Mouse (Mus musculus) right cerebral cortex, postnatal 10 days (tissue): ENCODE measurements around the gene Olfr517.

Source experiments
- DNase-seq, 2 experiments: peaks; one replicate each; pipeline ENCODE4 v3.0.0; 2021; ENCODE audit warnings: low spot score in 2 of 2

Olfr517 gene

GRCm38 (mm10) chr7:108872279-108872678 is at the start of gene Olfr517:
Gene Olfr517 (minus strand): TSS chr7:108872379.
- DNase-seq: no peak

DNA sequence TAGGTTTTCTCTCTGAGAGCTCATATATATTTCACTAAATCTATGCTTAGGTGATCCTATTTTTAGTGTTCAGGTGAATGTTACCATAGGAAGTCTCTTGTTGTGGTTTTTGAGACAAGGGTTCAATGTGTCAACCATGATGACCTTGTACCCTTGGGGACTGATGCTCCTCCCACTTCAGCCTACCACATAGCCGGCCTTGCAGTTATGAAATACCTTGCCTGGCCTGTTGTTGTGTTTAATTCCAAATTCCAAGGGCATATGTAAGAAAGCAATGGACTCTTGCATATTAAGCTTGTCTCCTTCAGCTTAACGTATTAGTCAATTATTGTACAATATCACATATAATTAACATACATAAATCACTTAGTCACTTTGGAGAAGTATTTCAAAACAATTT is 31.8 kb upstream of the Olfr517 start:
- no peak for DNase-seq

DNA sequence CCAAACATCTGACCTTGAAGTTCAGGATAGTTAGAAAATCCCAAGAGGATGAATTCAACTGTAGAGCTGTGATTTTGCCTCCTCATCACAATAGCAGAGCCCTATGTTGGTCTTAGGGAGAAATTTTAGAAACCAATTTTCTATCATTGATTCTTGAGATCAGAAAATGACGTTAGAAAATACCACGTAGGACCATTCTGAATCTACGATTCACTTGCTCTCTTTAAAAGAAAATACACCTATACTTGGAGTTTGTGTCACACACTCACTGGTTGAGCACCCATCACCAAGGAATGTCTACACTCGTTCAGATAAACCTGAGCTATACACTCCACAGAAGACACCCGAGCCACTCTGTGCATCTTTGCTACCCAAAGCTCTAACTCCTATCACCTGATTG is 22.1 kb upstream of the Olfr517 start, which contains the start of gene Olfr519:
Gene Olfr519 (minus strand): TSS at position 101 of the 400 bp plus-strand sequence.
- no peak for DNase-seq

DNA sequence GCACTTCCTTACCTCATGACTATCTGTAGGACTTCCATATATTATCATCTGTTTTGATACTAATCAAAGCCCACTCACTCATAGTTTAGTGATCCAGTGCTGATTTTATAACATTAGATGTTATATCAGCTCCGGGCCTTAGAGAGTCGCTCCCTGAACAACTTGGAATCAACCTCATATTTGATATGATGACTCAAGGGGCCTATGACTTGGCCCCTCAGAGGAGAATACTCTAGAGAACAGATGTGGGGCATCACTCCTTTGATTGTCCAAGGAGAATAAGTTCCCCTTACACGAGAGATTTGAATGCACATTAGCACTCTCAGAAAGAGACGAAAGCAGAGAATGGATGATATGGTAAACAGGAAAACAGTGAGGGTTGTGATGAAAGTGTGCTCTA is 12.7 kb upstream of the Olfr517 start, which contains the start of gene Olfr518:
Gene Olfr518 (minus strand): TSS at position 101 of the 400 bp plus-strand sequence.
- no peak for DNase-seq

GRCm38 (mm10) chr7:108850429-108850828 is 21.8 kb downstream of the Olfr517 start, which contains the start of gene Olfr516:
Gene Olfr516 (minus strand): TSS chr7:108850529.
- no peak for DNase-seq

DNA sequence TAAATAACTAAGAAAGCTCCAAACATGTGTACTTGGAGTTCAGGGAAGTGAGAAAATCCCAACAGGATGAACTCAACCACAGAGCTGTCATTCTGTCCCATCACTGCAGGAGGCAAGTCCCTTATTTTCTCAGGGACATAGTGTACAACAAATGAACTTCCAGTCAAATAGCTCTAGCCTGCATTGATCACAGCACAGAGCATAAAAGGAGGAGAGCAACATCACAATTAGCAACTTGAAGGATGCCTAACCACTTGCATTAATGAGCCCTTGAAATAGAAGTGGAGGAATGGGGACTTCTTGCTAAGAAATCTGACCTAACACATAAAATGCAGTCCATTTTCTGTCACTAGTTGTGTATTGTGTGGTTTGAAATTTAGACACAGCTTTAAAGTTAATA is 46.3 kb downstream of the Olfr517 start, which contains the start of gene Olfr514:
Gene Olfr514 (minus strand): TSS at position 101 of the 400 bp plus-strand sequence.
- no peak for DNase-seq
